Mouse (Mus musculus): ENCODE data around the gene Ace. TPM values are rescaled to one million over a fixed set of nuclear protein-coding genes. Genes with fewer than 3 reads are reported as not detected.

Ace gene
- total RNA-seq, 1 experiment = 1.4 TPM

- no peaks in the 10 kb centered on the region for H3K9me3 ChIP-seq (ENCODE audit: control insufficient read depth, insufficient read depth, low read depth, low read length)
- DNase-seq (ENCODE audit: low read depth, low spot score) = no peak
- TF ChIP-seq MAFK (IDR thresholded peaks at IDR 0.05; ENCODE audit: insufficient read depth, low read depth, low read length) (no peak), HCFC1 (IDR thresholded peaks at IDR 0.05; ENCODE audit: borderline replicate concordance, insufficient read depth, low read length) (no peak)
Measured at GRCm38 (mm10) chr11:105933746-105934145, 34.0 kb upstream of the Ace start.

DNA sequence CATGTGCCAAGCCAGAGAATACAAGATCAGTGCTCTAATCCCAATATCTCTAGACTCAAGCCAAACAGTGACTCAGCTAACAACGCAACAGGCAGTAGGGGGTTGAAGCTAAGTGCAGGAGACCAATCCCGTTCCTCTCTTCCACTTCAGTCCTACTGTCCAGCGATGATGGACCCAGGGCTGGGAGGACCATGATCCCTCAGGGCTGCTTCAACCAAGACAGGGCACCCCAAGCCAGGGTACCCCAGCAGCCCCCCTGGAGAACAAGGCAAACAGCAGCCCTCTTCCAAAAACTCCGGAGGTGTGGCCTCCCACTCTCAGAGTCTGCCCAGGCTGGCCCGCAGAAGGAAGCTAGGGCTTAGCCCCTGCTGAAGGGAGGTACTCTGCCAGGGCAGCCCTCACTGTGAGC, 33.4 kb upstream of the Ace start:
- TF ChIP-seq CHD2 (IDR thresholded peaks at IDR 0.05; ENCODE audit: low read depth, low read length) (no peak), ZC3H11A (IDR thresholded peaks at IDR 0.05; ENCODE audit: borderline replicate concordance, low read depth, low read length) (no peak), MAFK (IDR thresholded peaks at IDR 0.05; ENCODE audit: insufficient read depth, low read depth, low read length) (no peak), HCFC1 (IDR thresholded peaks at IDR 0.05; ENCODE audit: borderline replicate concordance, insufficient read depth, low read length) (no peak), ZNF384 (IDR thresholded peaks at IDR 0.05; ENCODE audit: low read depth, low read length) (no peak)
- H3K4me1 ChIP-seq (ENCODE audit: control insufficient read depth in 2 of 2, insufficient read depth in 2 of 2, low read length in 2 of 2, poor library complexity in 1 of 2) = peaks cover 0 to 3% of the 10 kb centered on the region in 2 experiments; a peak in 1 of 4 replicates
- H3K36me3 ChIP-seq (ENCODE audit: control insufficient read depth, insufficient read depth, low read length, poor library complexity, severe bottlenecking) = peaks cover 3% of the 10 kb centered on the region; the same call in 1 of the 2 replicates
- no peak overlapping the region for H3K27ac ChIP-seq (ENCODE audit: insufficient read depth, low read depth, low read length, poor library complexity, severe bottlenecking)
- in situ Hi-C loops (cut with MboI; ENCODE audit: low sequenced_read_pairs in 2 of 2, unreplicated experiment in 2 of 2) = no loop called here
- no peak for DNase-seq (ENCODE audit: low read depth, low spot score)
- no peaks in the 10 kb centered on the region for H3K9me3 ChIP-seq (ENCODE audit: control insufficient read depth, insufficient read depth, low read depth, low read length)
- no peak overlapping the region for H3K4me3 ChIP-seq (ENCODE audit: insufficient read depth in 1 of 2, low read depth in 1 of 2, low read length in 2 of 2, poor library complexity in 1 of 2, severe bottlenecking in 1 of 2)
- H3K9ac ChIP-seq (ENCODE audit: insufficient read depth, low read depth, low read length, poor library complexity, severe bottlenecking) = no peak overlapping the region

More at GRCm38 (mm10) chr11:105933746-105934145, 34.0 kb upstream of the Ace start:
- Histone ChIP-seq H3K36me3 (ENCODE audit: control insufficient read depth, insufficient read depth, low read length, poor library complexity, severe bottlenecking) (peaks cover 3% of the 10 kb centered on the region; the same call in 1 of the 2 replicates), H3K27ac (ENCODE audit: insufficient read depth, low read depth, low read length, poor library complexity, severe bottlenecking) (no peak overlapping the region), H3K4me3 (ENCODE audit: insufficient read depth in 1 of 2, low read depth in 1 of 2, low read length in 2 of 2, poor library complexity in 1 of 2, severe bottlenecking in 1 of 2) (no peak overlapping the region), H3K4me1 (ENCODE audit: control insufficient read depth in 2 of 2, insufficient read depth in 2 of 2, low read length in 2 of 2, poor library complexity in 1 of 2) (peaks cover 0 to 3% of the 10 kb centered on the region in 2 experiments; a peak in 1 of 4 replicates), H3K9ac (ENCODE audit: insufficient read depth, low read depth, low read length, poor library complexity, severe bottlenecking) (no peak overlapping the region)
- in situ Hi-C loops (cut with MboI; ENCODE audit: low sequenced_read_pairs in 2 of 2, unreplicated experiment in 2 of 2) = no loop called here

DNA sequence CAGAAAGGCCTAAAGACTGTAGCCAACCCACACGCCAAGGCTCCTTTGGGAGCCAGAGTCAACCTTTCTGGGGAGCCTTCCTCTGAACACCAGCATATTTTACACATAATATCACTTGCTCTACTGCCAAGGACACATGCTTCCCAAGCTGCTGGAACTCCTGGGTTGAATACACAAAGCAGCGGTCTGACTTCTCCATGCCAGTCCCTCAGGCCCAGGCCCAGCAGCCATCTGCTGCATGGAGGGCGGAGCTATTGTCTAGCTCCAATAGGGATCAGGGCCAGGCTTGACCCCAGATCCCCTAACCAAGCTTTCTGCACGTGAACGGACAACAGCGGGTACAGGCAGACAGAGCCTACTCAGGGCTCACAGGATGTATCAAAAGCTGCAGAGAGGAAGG, 32.9 kb upstream of the Ace start:
- Histone ChIP-seq H3K4me3 (ENCODE audit: insufficient read depth in 1 of 2, low read depth in 1 of 2, low read length in 2 of 2, poor library complexity in 1 of 2, severe bottlenecking in 1 of 2) (no peak overlapping the region), H3K27ac (ENCODE audit: insufficient read depth, low read depth, low read length, poor library complexity, severe bottlenecking) (no peak overlapping the region), H3K36me3 (ENCODE audit: control insufficient read depth, insufficient read depth, low read length, poor library complexity, severe bottlenecking) (peaks cover 3% of the 10 kb centered on the region; the same call in 1 of the 2 replicates), H3K9ac (ENCODE audit: insufficient read depth, low read depth, low read length, poor library complexity, severe bottlenecking) (no peak overlapping the region; the same call in 1 of the 2 replicates), H3K4me1 (ENCODE audit: control insufficient read depth in 2 of 2, insufficient read depth in 2 of 2, low read length in 2 of 2, poor library complexity in 1 of 2) (peaks cover 0 to 3% of the 10 kb centered on the region in 2 experiments; a peak in 1 of 4 replicates), H3K9me3 (ENCODE audit: control insufficient read depth, insufficient read depth, low read depth, low read length) (no peaks in the 10 kb centered on the region)
- no peak for TF ChIP-seq MAFK (IDR thresholded peaks at IDR 0.05; ENCODE audit: insufficient read depth, low read depth, low read length)
- TF ChIP-seq HCFC1 (IDR thresholded peaks at IDR 0.05; ENCODE audit: borderline replicate concordance, insufficient read depth, low read length) = no peak
- no peak for TF ChIP-seq ZC3H11A (IDR thresholded peaks at IDR 0.05; ENCODE audit: borderline replicate concordance, low read depth, low read length)
- TF ChIP-seq CHD2 (IDR thresholded peaks at IDR 0.05; ENCODE audit: low read depth, low read length) = no peak
- no peak for TF ChIP-seq ZNF384 (IDR thresholded peaks at IDR 0.05; ENCODE audit: low read depth, low read length)
- in situ Hi-C loops (cut with MboI; ENCODE audit: low sequenced_read_pairs in 2 of 2, unreplicated experiment in 2 of 2) = no loop called here
- DNase-seq (ENCODE audit: low read depth, low spot score) = no peak

DNA sequence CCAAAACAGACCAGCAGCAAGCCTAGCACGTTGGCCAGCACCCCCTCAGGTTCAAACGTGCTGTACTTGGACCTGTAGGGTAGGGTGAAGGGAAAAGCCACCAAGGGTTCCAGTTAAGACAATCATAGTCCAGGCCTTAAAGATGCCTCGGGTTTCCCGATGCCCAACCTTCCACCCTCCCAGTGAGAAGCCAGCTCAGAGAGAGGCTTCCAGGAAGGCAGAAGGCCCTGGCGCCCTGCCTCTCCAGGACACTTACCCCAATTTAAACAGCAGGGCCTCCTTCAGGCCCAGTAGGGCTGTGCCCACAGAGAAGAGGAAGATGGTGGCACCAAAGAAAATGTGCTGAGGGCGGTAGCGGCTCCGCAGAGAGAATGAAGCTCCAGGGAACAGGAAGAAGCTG, 32.2 kb upstream of the Ace start:
- Histone ChIP-seq H3K9me3 (ENCODE audit: control insufficient read depth, insufficient read depth, low read depth, low read length) (no peaks in the 10 kb centered on the region), H3K27ac (ENCODE audit: insufficient read depth, low read depth, low read length, poor library complexity, severe bottlenecking) (no peak overlapping the region), H3K9ac (ENCODE audit: insufficient read depth, low read depth, low read length, poor library complexity, severe bottlenecking) (no peak overlapping the region), H3K4me3 (ENCODE audit: insufficient read depth in 1 of 2, low read depth in 1 of 2, low read length in 2 of 2, poor library complexity in 1 of 2, severe bottlenecking in 1 of 2) (no peak overlapping the region), H3K36me3 (ENCODE audit: control insufficient read depth, insufficient read depth, low read length, poor library complexity, severe bottlenecking) (peaks cover 3% of the 10 kb centered on the region; the same call in 1 of the 2 replicates), H3K4me1 (ENCODE audit: control insufficient read depth in 2 of 2, insufficient read depth in 2 of 2, low read length in 2 of 2, poor library complexity in 1 of 2) (peaks cover 0 to 3% of the 10 kb centered on the region in 2 experiments; a peak in 1 of 4 replicates)
- TF ChIP-seq CHD2 (IDR thresholded peaks at IDR 0.05; ENCODE audit: low read depth, low read length) = no peak
- TF ChIP-seq ZNF384 (IDR thresholded peaks at IDR 0.05; ENCODE audit: low read depth, low read length) = no peak
- no peak for TF ChIP-seq HCFC1 (IDR thresholded peaks at IDR 0.05; ENCODE audit: borderline replicate concordance, insufficient read depth, low read length)
- no peak for TF ChIP-seq ZC3H11A (IDR thresholded peaks at IDR 0.05; ENCODE audit: borderline replicate concordance, low read depth, low read length)
- no peak for DNase-seq (ENCODE audit: low read depth, low spot score)
- in situ Hi-C loops (cut with MboI; ENCODE audit: low sequenced_read_pairs in 2 of 2, unreplicated experiment in 2 of 2) = no loop called here

- Histone ChIP-seq H3K36me3 (ENCODE audit: control insufficient read depth, insufficient read depth, low read length, poor library complexity, severe bottlenecking) (peaks cover 3% of the 10 kb centered on the region; the same call in 1 of the 2 replicates), H3K9ac (ENCODE audit: insufficient read depth, low read depth, low read length, poor library complexity, severe bottlenecking) (no peak overlapping the region), H3K27ac (ENCODE audit: insufficient read depth, low read depth, low read length, poor library complexity, severe bottlenecking) (no peak overlapping the region), H3K9me3 (ENCODE audit: control insufficient read depth, insufficient read depth, low read depth, low read length) (no peaks in the 10 kb centered on the region), H3K4me1 (ENCODE audit: control insufficient read depth in 2 of 2, insufficient read depth in 2 of 2, low read length in 2 of 2, poor library complexity in 1 of 2) (peaks cover 0 to 3% of the 10 kb centered on the region in 2 experiments; a peak in 1 of 4 replicates), H3K4me3 (ENCODE audit: insufficient read depth in 1 of 2, low read depth in 1 of 2, low read length in 2 of 2, poor library complexity in 1 of 2, severe bottlenecking in 1 of 2) (no peak overlapping the region)
- no peak for TF ChIP-seq CHD2 (IDR thresholded peaks at IDR 0.05; ENCODE audit: low read depth, low read length)
- TF ChIP-seq ZC3H11A (IDR thresholded peaks at IDR 0.05; ENCODE audit: borderline replicate concordance, low read depth, low read length) = no peak
- no peak for TF ChIP-seq MAFK (IDR thresholded peaks at IDR 0.05; ENCODE audit: insufficient read depth, low read depth, low read length)
- no peak for TF ChIP-seq HCFC1 (IDR thresholded peaks at IDR 0.05; ENCODE audit: borderline replicate concordance, insufficient read depth, low read length)
- no peak for TF ChIP-seq ZNF384 (IDR thresholded peaks at IDR 0.05; ENCODE audit: low read depth, low read length)
- DNase-seq (ENCODE audit: low read depth, low spot score) = no peak
- in situ Hi-C loops (cut with MboI; ENCODE audit: low sequenced_read_pairs in 2 of 2, unreplicated experiment in 2 of 2) = no loop called here
Measured at GRCm38 (mm10) chr11:105936200-105936599, 31.5 kb upstream of the Ace start.
